Mouse (Mus musculus): ENCODE measurements at regions not wholly inside any gene's neighbourhood (a gene's known extent, or its start where the extent isn't known, plus 50 kb on each side); places are given as distances from the start of the nearest gene placed in this dataset.

GRCm38 (mm10) chr7:74696286-74696685, 141.7 kb upstream of the Slco3a1 start:
- no peak for TF ChIP-seq POLR2A (IDR thresholded peaks at IDR 0.05; ENCODE audit: control insufficient read depth, extremely low read depth, insufficient read depth, low read length, poor library complexity)
- TF ChIP-seq CTCF (IDR thresholded peaks at IDR 0.05; ENCODE audit: borderline replicate concordance, control insufficient read depth, extremely low read depth, insufficient read depth, low read length, poor library complexity) = no peak

Measured in thymus, adult 2 months (tissue).